Mouse (Mus musculus) ES-Bruce4 (cell line): ENCODE measurements around the gene Ppm1l. TPM values are rescaled to one million over a fixed set of nuclear protein-coding genes. Genes with fewer than 3 reads are reported as not detected.

Experiments
- H3K27ac ChIP-seq: 2 replicates; pipeline ENCODE4 v1.5.1; 2012; ENCODE audit warnings: low read length, inconsistent platforms; ENCODE audit not compliant: insufficient read depth
- H3K27me3 ChIP-seq: 2 replicates; pipeline ENCODE4 v1.6.1; 2012; ENCODE audit warnings: mild to moderate bottlenecking, low read length, inconsistent platforms; ENCODE audit not compliant: control insufficient read depth, poor library complexity, insufficient read depth, severe bottlenecking
- H3K36me3 ChIP-seq: 2 replicates; pipeline ENCODE4 v1.6.1; 2012; ENCODE audit warnings: inconsistent platforms, mild to moderate bottlenecking, low read length, moderate library complexity; ENCODE audit not compliant: control insufficient read depth, poor library complexity, insufficient read depth, severe bottlenecking
- H3K4me1 ChIP-seq: one replicate; pipeline ENCODE4 v1.8.1; 2011; ENCODE audit warnings: low read length; ENCODE audit not compliant: control insufficient read depth, insufficient read depth
- H3K4me3 ChIP-seq: 2 replicates; pipeline ENCODE4 v1.5.1; 2011; ENCODE audit warnings: low read depth, mild to moderate bottlenecking, low read length
- H3K9ac ChIP-seq: 2 replicates; pipeline ENCODE4 v1.6.1; 2012; ENCODE audit warnings: low read depth, mild to moderate bottlenecking, inconsistent platforms; ENCODE audit not compliant: poor library complexity, severe bottlenecking
- H3K9me3 ChIP-seq: replicated peaks from 2 replicates; pipeline ENCODE4 v1.6.1; 2012; ENCODE audit warnings: mild to moderate bottlenecking, low read length, inconsistent platforms; ENCODE audit not compliant: control insufficient read depth, poor library complexity, insufficient read depth, severe bottlenecking
- CTCF ChIP-seq: IDR thresholded peaks from one replicate; pipeline ENCODE4 v1.8.1; 2011; ENCODE audit warnings: low read depth, low read length
- EP300 ChIP-seq: IDR thresholded peaks from 2 replicates; pipeline ENCODE4 v1.6.1; 2011; ENCODE audit warnings: low read depth, low read length; ENCODE audit not compliant: insufficient read depth
- POLR2A ChIP-seq: IDR thresholded peaks from one replicate; pipeline ENCODE4 v1.8.1; 2011; ENCODE audit warnings: low read length; ENCODE audit not compliant: insufficient read depth
- polyA plus RNA-seq: library from polyadenylated mRNA; stranded (reverse); fragments of >200 nt; gene quantifications from 2 replicates; pipeline ENCODE4 v1.2.4, GENCODE M21; 2011; ENCODE audit warnings: low read depth; ENCODE audit not compliant: missing spikeins, insufficient read depth, insufficient read length

The Ppm1l gene
- polyA plus RNA-seq, 1 experiment: 3.5 TPM

DNA sequence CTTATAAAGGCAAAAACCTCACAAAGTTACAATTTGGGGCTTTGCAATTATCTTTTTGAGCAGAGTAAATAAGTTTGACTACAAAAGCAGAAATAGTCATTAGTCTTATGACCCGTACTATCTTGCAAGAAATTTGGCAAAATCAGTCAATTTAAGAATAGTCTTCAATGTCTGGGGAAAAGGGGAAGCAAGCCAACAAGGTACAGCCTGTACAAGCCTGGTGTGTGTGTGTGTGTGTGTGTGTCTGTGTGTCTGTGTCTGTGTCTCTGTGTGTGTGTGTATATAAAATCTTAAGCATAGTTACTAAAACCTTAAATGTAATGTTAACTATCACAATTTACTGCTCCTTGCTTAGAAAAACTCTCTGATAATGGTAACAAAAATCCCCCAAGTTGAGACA, 290.3 kb downstream of the Ppm1l start:
- Histone ChIP-seq H3K4me1 (no peaks in the 10 kb centered on the region), H3K27ac (no peak overlapping the region), H3K9ac (no peak overlapping the region), H3K9me3 (no peaks in the 10 kb centered on the region), H3K36me3 (no peaks in the 10 kb centered on the region), H3K27me3 (no peaks in the 10 kb centered on the region; the same call in 1 of the 2 replicates), H3K4me3 (no peak overlapping the region)
- TF ChIP-seq POLR2A (no peak), EP300 (no peak), CTCF (no peak)

DNA sequence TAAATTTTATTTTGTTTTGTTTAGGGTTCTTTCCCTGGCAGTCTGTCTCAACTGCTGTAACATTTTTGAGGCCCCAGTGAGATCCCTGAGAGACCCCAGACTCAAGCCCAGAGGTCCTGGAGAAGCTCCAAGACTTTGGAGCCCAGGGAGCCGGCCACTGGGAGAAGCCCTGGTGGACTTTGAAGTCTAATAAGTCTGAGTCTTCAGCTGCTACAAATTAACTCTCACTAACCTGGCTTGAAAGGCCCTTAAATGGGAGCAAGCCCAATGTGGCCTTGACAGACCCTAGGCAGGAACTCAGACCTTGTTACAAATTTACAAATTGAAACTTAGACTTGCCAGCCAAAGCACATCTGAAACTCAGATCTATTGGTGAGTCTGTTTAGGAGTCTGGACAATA, 290.8 kb downstream of the Ppm1l start:
- no peaks in the 10 kb centered on the region; the same call in 1 of the 2 replicates for H3K27me3 ChIP-seq
- H3K27ac ChIP-seq: no peak overlapping the region
- no peaks in the 10 kb centered on the region for H3K36me3 ChIP-seq
- H3K4me3 ChIP-seq: no peak overlapping the region
- TF ChIP-seq POLR2A (no peak), EP300 (no peak)
- no peak overlapping the region for H3K9ac ChIP-seq
- H3K4me1 ChIP-seq: no peaks in the 10 kb centered on the region
- no peaks in the 10 kb centered on the region for H3K9me3 ChIP-seq

DNA sequence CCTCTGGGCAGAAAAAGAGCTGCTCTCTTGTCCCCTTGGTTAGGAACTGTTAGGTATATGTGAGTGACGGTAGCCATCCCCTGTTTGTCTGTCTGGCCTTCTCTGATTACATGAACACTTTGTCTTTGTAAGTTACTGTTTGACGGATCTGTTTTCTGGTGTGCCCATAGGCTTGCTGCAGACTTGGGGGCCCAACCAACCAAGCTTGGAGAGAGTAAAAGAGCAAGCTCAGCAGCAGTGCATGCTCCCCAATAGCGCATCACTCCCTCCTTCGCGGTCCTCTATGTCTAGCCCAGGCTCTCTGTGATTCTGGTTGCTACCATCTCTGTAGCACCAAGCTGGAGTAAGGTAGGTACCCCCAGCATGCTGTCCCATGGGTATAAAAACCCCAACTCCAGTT, 291.2 kb downstream of the Ppm1l start:
- TF ChIP-seq EP300 (no peak), POLR2A (no peak), CTCF (no peak)
- no peaks in the 10 kb centered on the region; the same call in 1 of the 2 replicates for H3K27me3 ChIP-seq
- H3K4me3 ChIP-seq: no peak overlapping the region
- no peak overlapping the region for H3K9ac ChIP-seq
- H3K4me1 ChIP-seq: no peaks in the 10 kb centered on the region
- 0 out of 2 replicates have a peak, but pooled peaks cover 2% of the 10 kb centered on the region for H3K9me3 ChIP-seq
- no peak overlapping the region for H3K27ac ChIP-seq
- H3K36me3 ChIP-seq: no peaks in the 10 kb centered on the region

Other genes with a start within 250 kb of the Ppm1l start
- gene Kpna4, start 189.7 kb upstream of the Ppm1l start, polyA plus RNA-seq: 77.2 and 85.0 TPM in 2 replicates
- not detected in 2 replicates for gene Arl14, start 94.4 kb upstream of the Ppm1l start, polyA plus RNA-seq